Mouse (Mus musculus): ENCODE data around the gene Efhc2.

DNA sequence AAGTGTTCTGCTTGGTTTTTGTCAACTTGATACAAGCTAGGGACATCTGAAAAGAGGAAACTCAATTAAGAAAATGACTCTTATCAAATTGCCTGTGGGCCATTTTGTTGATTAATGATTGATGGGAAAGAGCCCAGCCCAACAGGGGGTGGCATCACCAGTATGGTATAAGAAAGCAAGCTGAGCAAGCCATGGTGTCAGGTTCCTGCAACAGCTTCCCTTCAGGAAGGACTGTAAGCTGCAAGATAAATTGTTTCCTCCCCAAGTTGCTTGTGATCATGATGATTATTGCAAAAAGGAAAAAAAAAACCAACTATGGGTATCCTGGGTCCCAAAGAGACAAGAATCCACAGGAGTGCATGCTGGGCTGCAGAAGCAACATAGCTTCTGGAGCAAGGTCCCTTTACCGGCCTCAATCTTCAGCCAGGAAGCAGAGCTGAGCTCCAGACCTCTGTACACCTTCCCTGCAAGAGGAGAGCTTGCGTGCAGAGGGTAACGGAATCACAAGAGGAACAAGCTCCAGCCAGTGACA is 18.8 kb downstream of the Efhc2 start:
- no peak for TF ChIP-seq CTCF (IDR thresholded peaks at IDR 0.05; ENCODE audit: low read depth)
- no peak for TF ChIP-seq EP300 (IDR thresholded peaks at IDR 0.05; ENCODE audit: low read depth)

Data from liver, embryonic 14.5 days (tissue).